ENCODE assay signal across 28 mouse cellular contexts in genomic region chr1:90451942-90452557, GRCm38 (mm10).
DNase-seq lines count a peak whose midpoint lies in the region; ATAC-seq and TF ChIP-seq lines count a peak whose summit lies in the region.
"Had no signal": no experiment of that assay in that cellular context is flagged by ENCODE, and none has a peak within 500 bp of the region (broad histone marks: within the 10 kb centered on the region; RNA-seq: fewer than 3 reads in every experiment).

No protein-coding gene starts in this region.

- no peak overlapping the region for H3K4me3 ChIP-seq in kidney, postnatal 0 days (replicated peaks; ENCODE audit: low read depth, low read length)
- no peak overlapping the region for H3K4me3 ChIP-seq in kidney, adult 2 months (ENCODE audit: insufficient read depth, low read depth, low read length)
- H3K4me3 ChIP-seq in embryonic facial prominence, embryonic 10.5 days, result no peak overlapping the region
- H3K4me3 ChIP-seq in embryonic facial prominence, embryonic 12.5 days, result no peak overlapping the region
- no peak overlapping the region for H3K4me3 ChIP-seq in limb, embryonic 12.5 days (replicated peaks)
- no peak overlapping the region for H3K4me3 ChIP-seq in forebrain, embryonic 15.5 days
- H3K4me3 ChIP-seq: gastrocnemius, adult 2 months; heart, embryonic 13.5 days; limb, embryonic 15.5 days; liver, embryonic 13.5 days; megakaryocyte, embryonic 14.5 days; stomach, embryonic 15.5 days had no signal

- no peaks in the 10 kb centered on the region for H3K36me3 ChIP-seq in kidney, postnatal 0 days (ENCODE audit: insufficient read depth, low read length)
- H3K36me3 ChIP-seq in kidney, adult 2 months (ENCODE audit: control insufficient read depth, insufficient read depth, low read length), result no peaks in the 10 kb centered on the region
- no peaks in the 10 kb centered on the region for H3K36me3 ChIP-seq in embryonic facial prominence, embryonic 10.5 days (replicated peaks)
- no peaks in the 10 kb centered on the region for H3K36me3 ChIP-seq in embryonic facial prominence, embryonic 12.5 days
- H3K36me3 ChIP-seq in limb, embryonic 12.5 days, result no peaks in the 10 kb centered on the region
- H3K36me3 ChIP-seq in forebrain, embryonic 15.5 days, result no peaks in the 10 kb centered on the region
- H3K36me3 ChIP-seq: heart, embryonic 13.5 days; limb, embryonic 15.5 days; liver, embryonic 13.5 days; stomach, embryonic 15.5 days had no signal

- H3K27me3 ChIP-seq in kidney, postnatal 0 days (ENCODE audit: insufficient read depth, low read length), result no peaks in the 10 kb centered on the region
- no peaks in the 10 kb centered on the region for H3K27me3 ChIP-seq in kidney, adult 2 months (replicated peaks; ENCODE audit: control insufficient read depth, insufficient read depth, low read length)
- peaks cover 17% of the 10 kb centered on the region for H3K27me3 ChIP-seq in embryonic facial prominence, embryonic 10.5 days (replicated peaks; ENCODE audit: low read depth, poor library complexity, severe bottlenecking)
- H3K27me3 ChIP-seq in embryonic facial prominence, embryonic 12.5 days, result no peaks in the 10 kb centered on the region
- no peaks in the 10 kb centered on the region for H3K27me3 ChIP-seq in limb, embryonic 12.5 days
- H3K27me3 ChIP-seq in forebrain, embryonic 15.5 days, result no peaks in the 10 kb centered on the region
- H3K27me3 ChIP-seq: heart, embryonic 13.5 days; limb, embryonic 15.5 days; liver, embryonic 13.5 days; stomach, embryonic 15.5 days had no signal

- H3K9ac ChIP-seq in kidney, postnatal 0 days (ENCODE audit: low read depth, low read length), result no peak overlapping the region
- H3K9ac ChIP-seq in embryonic facial prominence, embryonic 12.5 days, result no peak overlapping the region
- no peak overlapping the region for H3K9ac ChIP-seq in limb, embryonic 12.5 days (replicated peaks)
- H3K9ac ChIP-seq in forebrain, embryonic 15.5 days (replicated peaks), result no peak overlapping the region
- H3K9ac ChIP-seq: heart, embryonic 13.5 days; limb, embryonic 15.5 days; liver, embryonic 13.5 days; stomach, embryonic 15.5 days had no signal

- ATAC-seq in kidney, postnatal 0 days (replicated peaks; ENCODE audit: low FRiP score, low read depth), result 0 out of 2 replicates have a peak, but pooled peaks have one; percentile 43
- no peak for ATAC-seq in embryonic facial prominence, embryonic 12.5 days (ENCODE audit: insufficient number of reproducible peaks, insufficient read depth, low FRiP score, low TSS enrichment)
- 0 out of 2 replicates have a peak, but pooled peaks have one; percentile 63 for ATAC-seq in limb, embryonic 12.5 days (ENCODE audit: insufficient number of reproducible peaks, insufficient read depth, low FRiP score, low TSS enrichment, low read depth)
- ATAC-seq in forebrain, embryonic 15.5 days (replicated peaks), result no peak
- ATAC-seq: forebrain, embryonic 16.5 days; hindbrain, embryonic 16.5 days; lung, postnatal 0 days had no signal

- no peaks in the 10 kb centered on the region for H3K9me3 ChIP-seq in kidney, postnatal 0 days (replicated peaks; ENCODE audit: low read length)
- H3K9me3 ChIP-seq in embryonic facial prominence, embryonic 10.5 days, result no peaks in the 10 kb centered on the region
- no peaks in the 10 kb centered on the region for H3K9me3 ChIP-seq in embryonic facial prominence, embryonic 12.5 days
- H3K9me3 ChIP-seq in limb, embryonic 12.5 days, result no peaks in the 10 kb centered on the region
- no peaks in the 10 kb centered on the region for H3K9me3 ChIP-seq in forebrain, embryonic 15.5 days
- H3K9me3 ChIP-seq: heart, embryonic 13.5 days; limb, embryonic 15.5 days; liver, embryonic 13.5 days; megakaryocyte, embryonic 14.5 days; stomach, embryonic 15.5 days had no signal

- 0 out of 2 replicates have a peak overlapping the region, but pooled peaks have one; percentile 31 for H3K27ac ChIP-seq in kidney, postnatal 0 days
- H3K27ac ChIP-seq in kidney, adult 2 months (ENCODE audit: insufficient read depth, low read depth, low read length), result no peak overlapping the region
- H3K27ac ChIP-seq in embryonic facial prominence, embryonic 10.5 days (replicated peaks), result 0 out of 2 replicates have a peak overlapping the region, but pooled peaks have one; percentile 44
- peak overlapping the region; percentile 46; the same call in 1 of the 2 replicates for H3K27ac ChIP-seq in embryonic facial prominence, embryonic 12.5 days
- peak overlapping the region; percentile 80 for H3K27ac ChIP-seq in limb, embryonic 12.5 days
- no peak overlapping the region for H3K27ac ChIP-seq in forebrain, embryonic 15.5 days (replicated peaks)
- H3K27ac ChIP-seq: gastrocnemius, adult 2 months; heart, embryonic 13.5 days; limb, embryonic 15.5 days; liver, embryonic 13.5 days; stomach, embryonic 15.5 days had no signal

- peaks cover 3% of the 10 kb centered on the region; the same call in 1 of the 2 replicates for H3K4me1 ChIP-seq in kidney, postnatal 0 days (replicated peaks; ENCODE audit: insufficient read depth, low read length)
- H3K4me1 ChIP-seq in kidney, adult 2 months (ENCODE audit: control insufficient read depth, insufficient read depth, low read length), result no peaks in the 10 kb centered on the region; the same call in 1 of the 2 replicates
- H3K4me1 ChIP-seq in embryonic facial prominence, embryonic 10.5 days, result peaks cover 28% of the 10 kb centered on the region
- H3K4me1 ChIP-seq in embryonic facial prominence, embryonic 12.5 days, result peaks cover 19% of the 10 kb centered on the region
- peaks cover 40% of the 10 kb centered on the region for H3K4me1 ChIP-seq in limb, embryonic 12.5 days (replicated peaks)
- H3K4me1 ChIP-seq in forebrain, embryonic 15.5 days, result peaks cover 1% of the 10 kb centered on the region
- H3K4me1 ChIP-seq: liver, embryonic 13.5 days; megakaryocyte, embryonic 14.5 days; stomach, embryonic 15.5 days had no signal

- TF ChIP-seq POLR2A in kidney, adult 2 months (IDR thresholded peaks at IDR 0.05; ENCODE audit: low read depth, low read length), result no peak

- 26% methylated on average over 6 of the region's 6 CpGs for WGBS in kidney, postnatal 0 days
- WGBS in kidney, adult 2 months, result 47% methylated on average over 6 of the region's 6 CpGs
- 83% methylated on average over 6 of the region's 6 CpGs for WGBS in embryonic facial prominence, embryonic 10.5 days
- WGBS in embryonic facial prominence, embryonic 12.5 days, result 76% methylated on average over 6 of the region's 6 CpGs
- WGBS in limb, embryonic 12.5 days, result 25% methylated on average over 6 of the region's 6 CpGs
- WGBS in forebrain, embryonic 15.5 days, result 83% methylated on average over 6 of the region's 6 CpGs

- TF ChIP-seq CTCF in kidney, postnatal 0 days (IDR thresholded peaks at IDR 0.05; ENCODE audit: low read depth), result no peak
- TF ChIP-seq CTCF in kidney, adult 2 months (conservative IDR thresholded peaks at IDR 0.05; ENCODE audit: insufficient read depth, insufficient read length, low read depth, low read length), result no peak

- no peak overlapping the region for H3K4me2 ChIP-seq in kidney, postnatal 0 days (ENCODE audit: low read length)
- no peak overlapping the region for H3K4me2 ChIP-seq in embryonic facial prominence, embryonic 12.5 days (replicated peaks)
- peak overlapping the region; percentile 23; the same call in 1 of the 2 replicates for H3K4me2 ChIP-seq in limb, embryonic 12.5 days
- H3K4me2 ChIP-seq in forebrain, embryonic 15.5 days (replicated peaks), result no peak overlapping the region
- H3K4me2 ChIP-seq: heart, embryonic 13.5 days; limb, embryonic 15.5 days; liver, embryonic 13.5 days; stomach, embryonic 15.5 days had no signal

- DNase-seq in kidney, postnatal 0 days (ENCODE audit: low spot score), result peak; percentile 73
- DNase-seq in kidney, adult 2 months, result no peak
- DNase-seq in embryonic facial prominence, embryonic 10.5 days (ENCODE audit: low spot score), result no peak
- DNase-seq in embryo, embryonic 10 days (ENCODE audit: low spot score), result no peak
- DNase-seq: adrenal gland, postnatal 25 days; B cell, adult 2 months; cerebellum, adult 11-12 months; cerebellum, adult 9-11 months; gastrocnemius, adult 2 months; heart, postnatal 10 days; kidney, adult 8-10 months; liver, embryonic 13.5 days; lung, adult 18-20 months; lung, postnatal 4 days; midbrain, embryonic 14.5 days; retina, postnatal 1 day; right cerebral cortex, postnatal 14 days; thymus, postnatal 14 days had no signal

Comparison
In these comparisons a context has a peak if more than half of its experiments do, and no peak if none do; other contexts are left out.
1. H3K27ac ChIP-seq: peak in kidney, postnatal 0 days (single experiment), embryonic facial prominence, embryonic 10.5 days (single experiment), embryonic facial prominence, embryonic 12.5 days (single experiment) and limb, embryonic 12.5 days (single experiment); none in kidney, adult 2 months (single experiment) and forebrain, embryonic 15.5 days (single experiment).
2. ATAC-seq: peak in kidney, postnatal 0 days (single experiment) and limb, embryonic 12.5 days (single experiment); none in embryonic facial prominence, embryonic 12.5 days (single experiment) and forebrain, embryonic 15.5 days (single experiment).